Mouse (Mus musculus) small intestine, adult 2 months (tissue): ENCODE measurements at regions not wholly inside any gene's neighbourhood (a gene's known extent, or its start where the extent isn't known, plus 50 kb on each side); places are given as distances from the start of the nearest gene placed in this dataset.

Experiments
- H3K27ac ChIP-seq: fragments of 200-500 bp; 2 replicates; pipeline ENCODE4 v1.5.1; 2012; ENCODE audit warnings: low read depth, low read length, control low read depth, inconsistent platforms; ENCODE audit not compliant: insufficient read depth
- H3K27me3 ChIP-seq: fragments of 200-500 bp; 2 replicates; pipeline ENCODE4 v1.6.1; 2012; ENCODE audit warnings: mild to moderate bottlenecking, moderate library complexity, low read length, inconsistent platforms; ENCODE audit not compliant: control insufficient read depth, insufficient read depth
- H3K36me3 ChIP-seq: fragments of 200-500 bp; 2 replicates; pipeline ENCODE4 v1.6.1; 2012; ENCODE audit warnings: mild to moderate bottlenecking, low read length, control low read depth, inconsistent platforms; ENCODE audit not compliant: control insufficient read depth, insufficient read depth
- H3K4me1 ChIP-seq: fragments of 200-500 bp; 2 replicates; pipeline ENCODE4 v1.6.1; 2012; ENCODE audit warnings: low read length, inconsistent platforms, mixed read lengths; ENCODE audit not compliant: control insufficient read depth, insufficient read depth, insufficient read length
- H3K4me3 ChIP-seq: fragments of 200-500 bp; 2 replicates; pipeline ENCODE4 v1.5.1; 2012; ENCODE audit warnings: low read depth, mild to moderate bottlenecking, control low read depth, inconsistent platforms, low read length, moderate library complexity
- CTCF ChIP-seq: fragments of 200-500 bp; IDR thresholded peaks from 2 replicates; pipeline ENCODE4 v1.5.1; 2012; ENCODE audit warnings: low read depth, mild to moderate bottlenecking, control low read depth, inconsistent platforms, low read length, moderate library complexity, mixed read lengths; ENCODE audit not compliant: insufficient replicate concordance, insufficient read length; ENCODE audit errors: extremely low read depth
- POLR2A ChIP-seq: fragments of 200-500 bp; IDR thresholded peaks from 2 replicates; pipeline ENCODE4 v1.6.1; 2012; ENCODE audit warnings: low read depth, mild to moderate bottlenecking, control low read depth, inconsistent platforms, low read length, moderate library complexity
- WGBS: fragments of 180-500 bp; shearing (Covaris S2); methylation state at CpG from one replicate; pipeline ENCODE4 v1.1.7; 2018; 5-methylcytosine and 5-hydroxymethylcytosine counted together

- H3K27me3 ChIP-seq: no peaks in the 10 kb centered on the region
- WGBS: 80% methylated on average over 10 of the region's 10 CpGs
- no peak overlapping the region for H3K27ac ChIP-seq
- no peaks in the 10 kb centered on the region for H3K36me3 ChIP-seq
- H3K4me3 ChIP-seq: no peak overlapping the region
- no peak for TF ChIP-seq CTCF
- TF ChIP-seq POLR2A: no peak
- no peaks in the 10 kb centered on the region for H3K4me1 ChIP-seq
Measured at GRCm38 (mm10) chr4:137104447-137105044, 55.9 kb upstream of the Zbtb40 start.

GRCm38 (mm10) chr4:137101169-137101568 lies 52.6 kb upstream of the Zbtb40 start:
- WGBS: 80% methylated on average over 12 of the region's 12 CpGs
- no peak overlapping the region for H3K4me3 ChIP-seq

GRCm38 (mm10) chr4:137100756-137101155 lies 52.2 kb upstream of the Zbtb40 start:
- TF ChIP-seq CTCF (no peak), POLR2A (no peak)
- Histone ChIP-seq H3K27ac (no peak overlapping the region), H3K36me3 (no peaks in the 10 kb centered on the region), H3K4me3 (no peak overlapping the region), H3K27me3 (no peaks in the 10 kb centered on the region), H3K4me1 (no peaks in the 10 kb centered on the region)
- 85% methylated on average over 4 of the region's 4 CpGs for WGBS

More at GRCm38 (mm10) chr4:137101169-137101568, 52.6 kb upstream of the Zbtb40 start:
- Histone ChIP-seq H3K27me3 (no peaks in the 10 kb centered on the region), H3K4me1 (no peaks in the 10 kb centered on the region), H3K27ac (no peak overlapping the region), H3K36me3 (no peaks in the 10 kb centered on the region)
- TF ChIP-seq POLR2A (no peak), CTCF (no peak)
